Mouse (Mus musculus): ENCODE measurements around the gene Pgc. TPM values are rescaled to one million over a fixed set of nuclear protein-coding genes. Genes with fewer than 3 reads are reported as not detected.

Gene Pgc
- total and polyA plus RNA-seq, 2 experiments from 2014 or later: 0.14 to 0.21 TPM

- ATAC-seq (no peak), DNase-seq (ENCODE audit: low spot score) (no peak)
- Histone ChIP-seq H3K36me3 (ENCODE audit: insufficient read depth, low read length) (no peaks in the 10 kb centered on the region), H3K9ac (replicated peaks; ENCODE audit: low read length) (no peak overlapping the region), H3K9me3 (ENCODE audit: low read length) (no peaks in the 10 kb centered on the region), H3K4me3 (ENCODE audit: low read length) (no peak overlapping the region), H3K27me3 (ENCODE audit: insufficient read depth, low read length) (no peaks in the 10 kb centered on the region), H3K27ac (no peak overlapping the region), H3K4me2 (ENCODE audit: low read depth, low read length) (no peak overlapping the region), H3K4me1 (ENCODE audit: insufficient read depth, low read length) (peaks cover 9% of the 10 kb centered on the region)
- WGBS: 68% methylated on average over 4 of the region's 4 CpGs
- no peak for TF ChIP-seq CTCF (IDR thresholded peaks at IDR 0.05; ENCODE audit: low read depth)
These were observed 39.3 kb downstream of the Pgc start for GRCm38 (mm10) chr17:47765986-47766385.

- Histone ChIP-seq H3K36me3 (ENCODE audit: insufficient read depth, low read length) (no peaks in the 10 kb centered on the region), H3K9me3 (ENCODE audit: low read length) (no peaks in the 10 kb centered on the region), H3K4me3 (ENCODE audit: low read length) (no peak overlapping the region), H3K27ac (no peak overlapping the region), H3K4me2 (ENCODE audit: low read depth, low read length) (no peak overlapping the region), H3K27me3 (ENCODE audit: insufficient read depth, low read length) (no peaks in the 10 kb centered on the region), H3K4me1 (ENCODE audit: insufficient read depth, low read length) (peaks cover 9% of the 10 kb centered on the region), H3K9ac (replicated peaks; ENCODE audit: low read length) (no peak overlapping the region)
- ATAC-seq (no peak), DNase-seq (ENCODE audit: low spot score) (no peak)
- TF ChIP-seq CTCF (IDR thresholded peaks at IDR 0.05; ENCODE audit: low read depth): no peak
- WGBS: 90% methylated on average over 6 of the region's 6 CpGs
These were observed 39.9 kb downstream of the Pgc start for GRCm38 (mm10) chr17:47766407-47767043.

GRCm38 (mm10) chr17:47767081-47767455 lies 40.4 kb downstream of the Pgc start:
- Histone ChIP-seq H3K9ac (replicated peaks; ENCODE audit: low read length) (no peak overlapping the region), H3K27ac (no peak overlapping the region), H3K36me3 (ENCODE audit: insufficient read depth, low read length) (no peaks in the 10 kb centered on the region), H3K4me3 (ENCODE audit: low read length) (no peak overlapping the region), H3K4me2 (ENCODE audit: low read depth, low read length) (no peak overlapping the region), H3K27me3 (ENCODE audit: insufficient read depth, low read length) (no peaks in the 10 kb centered on the region), H3K9me3 (ENCODE audit: low read length) (no peaks in the 10 kb centered on the region), H3K4me1 (ENCODE audit: insufficient read depth, low read length) (peaks cover 9% of the 10 kb centered on the region)
- TF ChIP-seq CTCF (IDR thresholded peaks at IDR 0.05; ENCODE audit: low read depth): no peak
- 64% methylated on average over 2 of the region's 2 CpGs for WGBS
- ATAC-seq (no peak), DNase-seq (ENCODE audit: low spot score) (no peak)

GRCm38 (mm10) chr17:47767456-47768141 lies 41.0 kb downstream of the Pgc start:
- no peak overlapping the region for H3K9ac ChIP-seq (replicated peaks; ENCODE audit: low read length)
- H3K27me3 ChIP-seq (ENCODE audit: insufficient read depth, low read length): no peaks in the 10 kb centered on the region
- no peak overlapping the region for H3K4me3 ChIP-seq (ENCODE audit: low read length)
- H3K9me3 ChIP-seq (ENCODE audit: low read length): no peaks in the 10 kb centered on the region
- no peak for DNase-seq (ENCODE audit: low spot score)
- H3K4me2 ChIP-seq (ENCODE audit: low read depth, low read length): no peak overlapping the region
- WGBS: 55% methylated on average over 14 of the region's 17 CpGs
- TF ChIP-seq CTCF (IDR thresholded peaks at IDR 0.05; ENCODE audit: low read depth): no peak
- no peaks in the 10 kb centered on the region for H3K36me3 ChIP-seq (ENCODE audit: insufficient read depth, low read length)
- H3K4me1 ChIP-seq (ENCODE audit: insufficient read depth, low read length): peaks cover 9% of the 10 kb centered on the region
- ATAC-seq: no peak
- no peak overlapping the region for H3K27ac ChIP-seq

- Histone ChIP-seq H3K4me2 (ENCODE audit: low read depth, low read length) (no peak overlapping the region), H3K9ac (replicated peaks; ENCODE audit: low read length) (no peak overlapping the region), H3K27ac (no peak overlapping the region), H3K4me1 (ENCODE audit: insufficient read depth, low read length) (no peaks in the 10 kb centered on the region), H3K36me3 (ENCODE audit: insufficient read depth, low read length) (no peaks in the 10 kb centered on the region), H3K4me3 (ENCODE audit: low read length) (no peak overlapping the region), H3K9me3 (ENCODE audit: low read length) (no peaks in the 10 kb centered on the region), H3K27me3 (ENCODE audit: insufficient read depth, low read length) (no peaks in the 10 kb centered on the region)
- ATAC-seq (no peak), DNase-seq (ENCODE audit: low spot score) (peak; percentile 6)
- no peak for TF ChIP-seq CTCF (IDR thresholded peaks at IDR 0.05; ENCODE audit: low read depth)
- 49% methylated on average over 12 of the region's 12 CpGs for WGBS
These were observed 42.1 kb downstream of the Pgc start for GRCm38 (mm10) chr17:47768707-47769276.

- no peaks in the 10 kb centered on the region for H3K36me3 ChIP-seq (ENCODE audit: insufficient read depth, low read length)
- TF ChIP-seq CTCF (IDR thresholded peaks at IDR 0.05; ENCODE audit: low read depth): no peak
These were observed 43.0 kb downstream of the Pgc start for GRCm38 (mm10) chr17:47769389-47770299.

More at GRCm38 (mm10) chr17:47769389-47770299, 43.0 kb downstream of the Pgc start:
- H3K4me2 ChIP-seq (ENCODE audit: low read depth, low read length): no peak overlapping the region
- no peaks in the 10 kb centered on the region for H3K27me3 ChIP-seq (ENCODE audit: insufficient read depth, low read length)
- H3K9me3 ChIP-seq (ENCODE audit: low read length): no peaks in the 10 kb centered on the region
- 86% methylated on average over 11 of the region's 11 CpGs for WGBS
- no peak for ATAC-seq
- no peak overlapping the region for H3K9ac ChIP-seq (replicated peaks; ENCODE audit: low read length)
- H3K4me1 ChIP-seq (ENCODE audit: insufficient read depth, low read length): no peaks in the 10 kb centered on the region
- no peak overlapping the region for H3K27ac ChIP-seq
- no peak overlapping the region for H3K4me3 ChIP-seq (ENCODE audit: low read length)
- DNase-seq (ENCODE audit: low spot score): no peak
